Mouse (Mus musculus) left cerebral cortex, postnatal 4 days (tissue): ENCODE measurements around the gene Hoxa9. TPM values are rescaled to one million over a fixed set of nuclear protein-coding genes. Genes with fewer than 3 reads are reported as not detected.
A peak's percentile ranks its signal among the peaks of the same experiment; 100 is the strongest.

Source experiments
- DNase-seq: peaks from one replicate; pipeline ENCODE4 v3.0.0-alpha.2; 2022
- intact Hi-C: fragments of 180-260 bp; cut with DNase I; formaldehyde crosslinking; loops from one replicate; pipeline ENCODE4 v1.15.1; 2025
- total RNA-seq, 2 experiments: library from RNA; stranded (reverse); gene quantifications; 2 replicates each; pipeline ENCODE4 v1.2.3; 2021

The Hoxa9 gene
- total RNA-seq = not detected

GRCm38 (mm10) chr6:52230516-52231165, at the start of gene Hoxa9:
Hoxa9 (minus strand) TSS chr6:52231089.
- intact Hi-C loops = no loop called here
- DNase-seq = no peak

- DNase-seq = no peak
Observed at GRCm38 (mm10) chr6:52276920-52277319, 46.0 kb upstream of the Hoxa9 start.

GRCm38 (mm10) chr6:52276382-52276781, 45.5 kb upstream of the Hoxa9 start:
- no peak for DNase-seq
- intact Hi-C loops = loop anchor here (10.0 kb wide), 3 partner anchors 298 to 638 kb away; no protein-coding TSS in a partner anchor

More at GRCm38 (mm10) chr6:52276920-52277319, 46.0 kb upstream of the Hoxa9 start:
- intact Hi-C loops = loop anchor here (10.0 kb wide), 3 partner anchors 298 to 638 kb away; no protein-coding TSS in a partner anchor

- DNase-seq = no peak
- intact Hi-C loops = loop anchor here (10.0 kb wide), 3 partner anchors 299 to 639 kb away; no protein-coding TSS in a partner anchor
Observed at GRCm38 (mm10) chr6:52275563-52276280, 44.8 kb upstream of the Hoxa9 start.

- no peak for DNase-seq
- intact Hi-C loops = loop anchor here (5.0 to 10.0 kb wide), 4 partner anchors 300 to 640 kb away; no protein-coding TSS in a partner anchor
Observed at GRCm38 (mm10) chr6:52274576-52274975, 43.7 kb upstream of the Hoxa9 start.

- intact Hi-C loops = loop anchor here (5.0 to 10.0 kb wide), 4 partner anchors 301 to 641 kb away; no protein-coding TSS in a partner anchor
- no peak for DNase-seq
Observed at GRCm38 (mm10) chr6:52273656-52274280, 42.9 kb upstream of the Hoxa9 start.

- no peak for DNase-seq
- intact Hi-C loops = loop anchor here (5.0 to 10.0 kb wide), 4 partner anchors 302 to 642 kb away; no protein-coding TSS in a partner anchor
Observed at GRCm38 (mm10) chr6:52272766-52273655, 42.1 kb upstream of the Hoxa9 start.

GRCm38 (mm10) chr6:52270494-52271480, 39.9 kb upstream of the Hoxa9 start:
- DNase-seq = peak; percentile 61
- intact Hi-C loops = loop anchor here (5.0 to 10.0 kb wide), 4 partner anchors 304 to 644 kb away; no protein-coding TSS in a partner anchor

- no peak for DNase-seq
- intact Hi-C loops = no loop called here
Observed at GRCm38 (mm10) chr6:52268756-52269155, 37.9 kb upstream of the Hoxa9 start.

- DNase-seq = no peak
- intact Hi-C loops = no loop called here
Observed at GRCm38 (mm10) chr6:52268341-52268740, 37.5 kb upstream of the Hoxa9 start.

- intact Hi-C loops = no loop called here
- no peak for DNase-seq
Observed at GRCm38 (mm10) chr6:52267691-52268090, 36.8 kb upstream of the Hoxa9 start.

GRCm38 (mm10) chr6:52267221-52267620, 36.3 kb upstream of the Hoxa9 start:
- no peak for DNase-seq
- intact Hi-C loops = no loop called here

- no peak for DNase-seq
- intact Hi-C loops = no loop called here
Observed at GRCm38 (mm10) chr6:52266666-52266985, 35.7 kb upstream of the Hoxa9 start.

- intact Hi-C loops = no loop called here
- DNase-seq = no peak
Observed at GRCm38 (mm10) chr6:52265913-52266665, 35.2 kb upstream of the Hoxa9 start.

GRCm38 (mm10) chr6:52265306-52265912, 34.5 kb upstream of the Hoxa9 start:
- intact Hi-C loops = no loop called here
- no peak for DNase-seq

GRCm38 (mm10) chr6:52264106-52264790, 33.4 kb upstream of the Hoxa9 start:
- DNase-seq = no peak
- intact Hi-C loops = no loop called here

- DNase-seq = no peak
- intact Hi-C loops = no loop called here
Observed at GRCm38 (mm10) chr6:52263321-52263585, 32.4 kb upstream of the Hoxa9 start.
